Mouse (Mus musculus) MEL (cell line): Measurements from ENCODE around the gene Rhoa. TPM values are rescaled to one million over a fixed set of nuclear protein-coding genes. Genes with fewer than 3 reads are reported as not detected.
A peak's percentile ranks its signal among the peaks of the same experiment; 100 is the strongest.

ENCODE experiments used
- DNase-seq: peaks from one replicate; pipeline ENCODE4 v3.0.0; 2011; ENCODE audit warnings: low read depth, low spot score
- H3K27ac ChIP-seq: 2 replicates; pipeline ENCODE4 v1.5.1; 2012; ENCODE audit warnings: low read depth, mild to moderate bottlenecking, control low read depth, low read length, moderate library complexity; ENCODE audit not compliant: control insufficient read depth
- H3K27me3 ChIP-seq, 2 experiments: fragments of 150-350 bp in 1 of 2; sonication (generic) in 1 of 2; 2 replicates each; pipeline ENCODE4 v1.6.1; 2012; ENCODE audit warnings: low read length in 2 of 2, mild to moderate bottlenecking in 2 of 2, improper control_type of control experiment in 1 of 2, moderate library complexity in 1 of 2; ENCODE audit not compliant: insufficient read depth in 2 of 2, control insufficient read depth in 1 of 2
- H3K36me3 ChIP-seq, 2 experiments: 2 replicates each; pipeline ENCODE4 v1.6.1; 2012 to 2014; ENCODE audit warnings: low read length in 2 of 2, improper control_type of control experiment in 1 of 2, inconsistent platforms in 1 of 2, mild to moderate bottlenecking in 1 of 2; ENCODE audit not compliant: insufficient read depth in 2 of 2, control insufficient read depth in 1 of 2
- H3K4me1 ChIP-seq, 2 experiments: fragments of 150-350 bp in 1 of 2; sonication (generic) in 1 of 2; 2 replicates each; pipeline ENCODE4 v1.6.1; 2012; ENCODE audit warnings: low read length in 2 of 2, improper control_type of control experiment in 1 of 2, mild to moderate bottlenecking in 1 of 2; ENCODE audit not compliant: insufficient read depth in 2 of 2, control insufficient read depth in 1 of 2
- H3K4me3 ChIP-seq, 2 experiments: fragments of 150-350 bp in 1 of 2; sonication (generic) in 1 of 2; 2 replicates each; pipeline ENCODE4 v1.5.1; 2012; ENCODE audit warnings: low read depth in 2 of 2, low read length in 2 of 2, mild to moderate bottlenecking in 2 of 2, moderate library complexity in 2 of 2, control low read depth in 1 of 2, improper control_type of control experiment in 1 of 2; ENCODE audit not compliant: control insufficient read depth in 1 of 2, insufficient read depth in 1 of 2
- H3K79me2 ChIP-seq: 2 replicates; pipeline ENCODE4 v1.6.1; 2012; ENCODE audit warnings: mild to moderate bottlenecking, low read length, moderate library complexity; ENCODE audit not compliant: control insufficient read depth, poor library complexity, insufficient read depth
- H3K9ac ChIP-seq: 2 replicates; pipeline ENCODE4 v1.6.1; 2012; ENCODE audit warnings: low read depth, mild to moderate bottlenecking, control low read depth, low read length, moderate library complexity; ENCODE audit not compliant: control insufficient read depth, poor library complexity, severe bottlenecking
- H3K9me3 ChIP-seq: fragments of 150-350 bp; sonication (generic); replicated peaks from 2 replicates; pipeline ENCODE4 v1.6.1; 2012; ENCODE audit warnings: mild to moderate bottlenecking, low read length, improper control_type of control experiment, moderate library complexity; ENCODE audit not compliant: insufficient read depth
- BHLHE40 ChIP-seq: IDR thresholded peaks from 2 replicates; pipeline ENCODE4 v1.6.1; 2012; ENCODE audit warnings: low read depth, mild to moderate bottlenecking, inconsistent platforms, low read length, improper control_type of control experiment, borderline replicate concordance
- CHD2 ChIP-seq: IDR thresholded peaks from 2 replicates; pipeline ENCODE4 v1.6.1; 2011; ENCODE audit warnings: low read length, improper control_type of control experiment
- CTCF ChIP-seq, 3 experiments: IDR thresholded peaks in 2 of 3; conservative IDR thresholded peaks in 1 of 3; 2 replicates each; pipeline ENCODE4 v1.5.1; 2011 to 2012; ENCODE audit warnings: low read length in 3 of 3, low read depth in 2 of 3, mild to moderate bottlenecking in 2 of 3, improper control_type of control experiment in 1 of 3, inconsistent platforms in 1 of 3, mixed read lengths in 1 of 3, moderate library complexity in 1 of 3; ENCODE audit not compliant: control insufficient read depth in 1 of 3, insufficient read depth in 1 of 3, poor library complexity in 1 of 3, severe bottlenecking in 1 of 3
- EP300 ChIP-seq, 2 experiments: IDR thresholded peaks; 2 replicates each; pipeline ENCODE4 v1.6.1; 2011; ENCODE audit warnings: improper control_type of control experiment in 2 of 2, low read length in 2 of 2, low read depth in 1 of 2, mild to moderate bottlenecking in 1 of 2
- ETS1 ChIP-seq: IDR thresholded peaks from 2 replicates; pipeline ENCODE4 v1.6.1; 2012; ENCODE audit warnings: low read depth, mild to moderate bottlenecking, inconsistent platforms, low read length, improper control_type of control experiment, moderate library complexity
- GATA1 ChIP-seq: IDR thresholded peaks from 2 replicates; pipeline ENCODE4 v1.6.1; 2011; ENCODE audit warnings: low read depth, low read length, improper control_type of control experiment
- HCFC1 ChIP-seq: IDR thresholded peaks from 2 replicates; pipeline ENCODE4 v1.6.1; 2012; ENCODE audit warnings: low read depth, mild to moderate bottlenecking, inconsistent platforms, low read length, improper control_type of control experiment, moderate library complexity
- JUND ChIP-seq: IDR thresholded peaks from 2 replicates; pipeline ENCODE4 v1.6.1; 2011; ENCODE audit warnings: low read depth, mild to moderate bottlenecking, improper control_type of control experiment, low read length
- MAX ChIP-seq: IDR thresholded peaks from 2 replicates; pipeline ENCODE4 v1.6.1; 2011; ENCODE audit warnings: low read length, improper control_type of control experiment
- MEF2A ChIP-seq: IDR thresholded peaks from 2 replicates; pipeline ENCODE4 v1.6.1; 2014; ENCODE audit warnings: low read depth, mild to moderate bottlenecking, inconsistent platforms, low read length, improper control_type of control experiment; ENCODE audit not compliant: poor library complexity, insufficient replicate concordance, severe bottlenecking; ENCODE audit errors: extremely low read depth
- MYC ChIP-seq: IDR thresholded peaks from 2 replicates; pipeline ENCODE4 v1.6.1; 2011; ENCODE audit warnings: low read depth, mild to moderate bottlenecking, low read length, improper control_type of control experiment, moderate library complexity
- NELFE ChIP-seq: IDR thresholded peaks from 2 replicates; pipeline ENCODE4 v1.6.1; 2011; ENCODE audit warnings: low read depth, low read length, improper control_type of control experiment
- POLR2A ChIP-seq, 2 experiments: IDR thresholded peaks; 2 replicates each; pipeline ENCODE4 v1.6.1; 2011 to 2012; ENCODE audit warnings: low read length in 2 of 2, mild to moderate bottlenecking in 2 of 2, control low read depth in 1 of 2, improper control_type of control experiment in 1 of 2, low read depth in 1 of 2, moderate library complexity in 1 of 2; ENCODE audit not compliant: control insufficient read depth in 1 of 2, insufficient read depth in 1 of 2, poor library complexity in 1 of 2
- POLR2AphosphoS2 ChIP-seq: IDR thresholded peaks from 2 replicates; pipeline ENCODE4 v1.6.1; 2011; ENCODE audit warnings: low read length, improper control_type of control experiment
- RAD21 ChIP-seq: IDR thresholded peaks from 2 replicates; pipeline ENCODE4 v1.6.1; 2011; ENCODE audit warnings: mild to moderate bottlenecking, low read depth, low read length, improper control_type of control experiment
- RCOR1 ChIP-seq: IDR thresholded peaks from 2 replicates; pipeline ENCODE4 v1.6.1; 2012; ENCODE audit warnings: low read depth, mild to moderate bottlenecking, inconsistent platforms, low read length, improper control_type of control experiment
- SIN3A ChIP-seq: IDR thresholded peaks from 2 replicates; pipeline ENCODE4 v1.6.1; 2012; ENCODE audit warnings: low read length, improper control_type of control experiment, inconsistent platforms
- SMC3 ChIP-seq: IDR thresholded peaks from 2 replicates; pipeline ENCODE4 v1.6.1; 2011; ENCODE audit warnings: low read depth, low read length, improper control_type of control experiment
- TCF12 ChIP-seq: IDR thresholded peaks from 2 replicates; pipeline ENCODE4 v1.6.1; 2014; ENCODE audit warnings: low read depth, mild to moderate bottlenecking, inconsistent platforms, low read length, improper control_type of control experiment, moderate library complexity
- UBTF ChIP-seq: IDR thresholded peaks from 2 replicates; pipeline ENCODE4 v1.6.1; 2012; ENCODE audit warnings: low read depth, mild to moderate bottlenecking, inconsistent platforms, low read length, improper control_type of control experiment, moderate library complexity, borderline replicate concordance; ENCODE audit not compliant: insufficient read depth
- USF1 ChIP-seq: IDR thresholded peaks from 2 replicates; pipeline ENCODE4 v1.6.1; 2014; ENCODE audit warnings: low read depth, mild to moderate bottlenecking, inconsistent platforms, low read length, improper control_type of control experiment, moderate library complexity
- ZKSCAN1 ChIP-seq: IDR thresholded peaks from 2 replicates; pipeline ENCODE4 v1.6.1; 2012; ENCODE audit warnings: low read depth, mild to moderate bottlenecking, inconsistent platforms, low read length, improper control_type of control experiment, moderate library complexity
- ZMIZ1 ChIP-seq: IDR thresholded peaks from 2 replicates; pipeline ENCODE4 v1.6.1; 2012; ENCODE audit warnings: low read depth, mild to moderate bottlenecking, inconsistent platforms, low read length, improper control_type of control experiment, moderate library complexity
- polyA plus RNA-seq, 2 experiments: library from polyadenylated mRNA; stranded (reverse) in 1 of 2; unstranded in 1 of 2; fragments of >175 nt in 1 of 2; fragments of >200 nt in 1 of 2; gene quantifications; 2 replicates each; pipeline versions ENCODE4 v1.2.1 to v1.2.4; 2012; ENCODE audit warnings: low replicate concordance in 2 of 2, low read depth in 1 of 2; ENCODE audit not compliant: insufficient read length in 2 of 2, insufficient read depth in 1 of 2, missing spikeins in 1 of 2
- total RNA-seq: library from RNA; depleted of rRNA; stranded (reverse); fragments of 300-350 nt; gene quantifications from 2 replicates; pipeline ENCODE4 v1.2.3, GENCODE M21; 2012

The Rhoa gene
- total and polyA plus RNA-seq, 3 experiments, result 80.9 to 241 TPM; not detected in 1

GRCm38 (mm10) chr9:108263690-108264190, 42.2 kb upstream of the Rhoa start, which contains the start of gene Dag1 (continued):
- TF ChIP-seq ETS1 (no peak), EP300 (IDR thresholded peaks at IDR 0.05; ENCODE audit: low read depth in 1 of 2, low read length in 2 of 2) (peak in 1 of 2 experiments; percentile 18; a peak in 1 of 4 replicates), CTCF (IDR thresholded peaks at IDR 0.05 in 2 of 3, conservative IDR thresholded peaks at IDR 0.05 in 1 of 3; ENCODE audit: control insufficient read depth in 1 of 3, insufficient read depth in 1 of 3, low read depth in 2 of 3, low read length in 3 of 3, poor library complexity in 1 of 3, severe bottlenecking in 1 of 3) (no peak), ZMIZ1 (0 out of 2 replicates have a peak, but pooled peaks have one; percentile 26), GATA1 (no peak), RAD21 (no peak), JUND (no peak), POLR2AphosphoS2 (no peak), ZKSCAN1 (no peak), USF1 (peak; percentile 40; the same call in 1 of the 2 replicates), POLR2A (IDR thresholded peaks at IDR 0.05; ENCODE audit: control insufficient read depth in 1 of 2, insufficient read depth in 1 of 2, low read depth in 1 of 2, low read length in 2 of 2, poor library complexity in 1 of 2) (peak; percentile 23 to 72; a peak in 1 of 4 replicates), RCOR1 (no peak), UBTF (no peak), MAX (no peak; the same call in 1 of the 2 replicates), SMC3 (no peak), TCF12 (peak; percentile 40; the same call in 1 of the 2 replicates), HCFC1 (peak; percentile 20; the same call in 1 of the 2 replicates)

GRCm38 (mm10) chr9:108264191-108264921, 41.6 kb upstream of the Rhoa start:
- Histone ChIP-seq H3K4me1 (peaks cover 2 to 41% of the 10 kb centered on the region in 2 experiments), H3K27ac (peak overlapping the region; percentile 59), H3K36me3 (peaks cover 0 to 33% of the 10 kb centered on the region in 2 experiments; a peak in 2 of 4 replicates), H3K4me3 (peak overlapping the region; percentile 72 to 77), H3K79me2 (peaks cover 12% of the 10 kb centered on the region), H3K9ac (peak overlapping the region; percentile 76), H3K27me3 (no peaks in the 10 kb centered on the region), H3K9me3 (no peaks in the 10 kb centered on the region)
- peak; percentile 63 for DNase-seq
- TF ChIP-seq POLR2A (IDR thresholded peaks at IDR 0.05; ENCODE audit: control insufficient read depth in 1 of 2, insufficient read depth in 1 of 2, low read depth in 1 of 2, low read length in 2 of 2, poor library complexity in 1 of 2) (0 out of 4 replicates have a peak, but pooled peaks of 1 of the 2 experiments have one; percentile 6), MYC (no peak), BHLHE40 (0 out of 2 replicates have a peak, but pooled peaks have one; percentile 3), EP300 (IDR thresholded peaks at IDR 0.05; ENCODE audit: low read depth in 1 of 2, low read length in 2 of 2) (0 out of 4 replicates have a peak, but pooled peaks of 1 of the 2 experiments have one; percentile 6), SIN3A (0 out of 2 replicates have a peak, but pooled peaks have one; percentile 54), CHD2 (peak; percentile 45; the same call in 1 of the 2 replicates), MEF2A (no peak), NELFE (no peak)
